Mouse (Mus musculus): ENCODE measurements around the gene 1700037H04Rik.
A peak's percentile ranks its signal among the peaks of the same experiment; 100 is the strongest.
"Not testable (repeated sequence)": the region's sequence is repeated elsewhere in the genome, so short reads cannot be mapped to it uniquely, and the experiment has no call there.

Gene 1700037H04Rik

DNA sequence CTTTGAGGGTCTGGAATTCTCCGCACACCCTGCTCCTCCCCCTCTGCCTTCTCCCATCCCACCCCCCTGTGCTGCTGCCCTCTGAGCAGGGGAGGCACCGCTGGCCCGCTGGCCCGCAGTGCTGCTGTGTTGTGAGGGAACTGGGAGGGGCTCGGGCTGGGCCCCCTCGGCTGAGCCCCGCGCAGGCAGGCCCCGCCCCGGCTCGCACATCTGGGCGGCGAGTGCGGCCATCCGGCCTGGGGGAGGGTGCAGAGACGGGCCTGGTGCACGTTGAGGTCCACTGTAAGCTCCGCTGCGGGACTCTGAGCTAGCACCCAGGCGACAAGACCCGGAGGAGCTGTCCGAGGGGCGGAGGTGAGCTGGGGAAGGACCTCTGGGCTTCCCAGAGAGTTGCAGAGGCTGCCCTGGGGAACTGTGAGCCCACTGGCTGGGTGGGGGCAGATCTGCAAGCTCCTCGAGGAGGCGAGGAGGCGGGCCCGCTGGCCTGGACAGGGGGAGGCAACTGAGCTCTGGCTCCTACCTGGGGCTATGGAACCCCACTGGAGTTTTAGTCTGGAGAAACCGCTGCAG is 32.6 kb downstream of the 1700037H04Rik start, which contains the start of gene Hspa12b:
Gene Hspa12b, plus strand, starts transcription at position 120 of the 570 bp plus-strand sequence.
- no peak for ATAC-seq (ENCODE audit: low TSS enrichment)

DNA sequence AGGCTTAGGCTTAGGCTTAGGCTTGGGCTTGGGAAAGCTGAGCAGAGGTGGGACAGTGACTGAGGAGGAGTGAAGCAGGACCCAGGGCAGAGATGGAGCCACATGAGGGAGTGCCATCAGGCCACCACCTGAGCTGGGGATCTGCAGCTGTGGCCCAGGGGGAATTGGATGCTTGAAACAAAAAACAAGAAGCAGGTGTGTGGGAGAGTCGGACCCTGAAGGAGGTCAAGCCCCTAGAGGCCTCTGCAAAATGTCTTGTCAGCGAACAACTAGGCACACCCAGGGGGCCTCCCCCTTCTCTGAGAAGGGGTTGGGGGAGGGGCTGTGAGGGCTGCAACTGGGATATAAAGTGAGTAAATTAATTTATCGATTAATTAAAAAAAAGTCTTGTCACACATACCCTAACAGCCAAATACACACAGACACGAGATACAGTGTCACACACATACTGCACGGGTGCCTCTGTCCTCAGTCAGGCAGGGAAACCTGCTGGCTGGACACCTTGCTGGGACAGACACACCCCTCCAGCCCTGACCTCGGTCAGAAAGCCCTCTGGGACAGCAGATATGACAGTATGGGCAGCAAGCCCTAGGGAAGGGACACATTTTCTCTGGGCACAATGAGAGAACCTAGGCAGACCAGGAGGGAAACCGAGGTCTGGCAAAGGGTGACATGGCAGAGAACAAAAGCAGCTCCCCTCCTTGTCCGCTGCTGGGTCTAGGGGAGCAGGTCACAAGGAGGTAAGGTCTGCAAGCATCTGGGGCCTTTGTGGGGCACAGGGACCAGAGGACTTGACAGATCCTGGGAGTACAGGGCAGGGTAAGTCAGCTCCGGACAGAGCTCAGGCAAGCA is 33.7 kb downstream of the 1700037H04Rik start:
- no peak for ATAC-seq (ENCODE audit: low TSS enrichment)

DNA sequence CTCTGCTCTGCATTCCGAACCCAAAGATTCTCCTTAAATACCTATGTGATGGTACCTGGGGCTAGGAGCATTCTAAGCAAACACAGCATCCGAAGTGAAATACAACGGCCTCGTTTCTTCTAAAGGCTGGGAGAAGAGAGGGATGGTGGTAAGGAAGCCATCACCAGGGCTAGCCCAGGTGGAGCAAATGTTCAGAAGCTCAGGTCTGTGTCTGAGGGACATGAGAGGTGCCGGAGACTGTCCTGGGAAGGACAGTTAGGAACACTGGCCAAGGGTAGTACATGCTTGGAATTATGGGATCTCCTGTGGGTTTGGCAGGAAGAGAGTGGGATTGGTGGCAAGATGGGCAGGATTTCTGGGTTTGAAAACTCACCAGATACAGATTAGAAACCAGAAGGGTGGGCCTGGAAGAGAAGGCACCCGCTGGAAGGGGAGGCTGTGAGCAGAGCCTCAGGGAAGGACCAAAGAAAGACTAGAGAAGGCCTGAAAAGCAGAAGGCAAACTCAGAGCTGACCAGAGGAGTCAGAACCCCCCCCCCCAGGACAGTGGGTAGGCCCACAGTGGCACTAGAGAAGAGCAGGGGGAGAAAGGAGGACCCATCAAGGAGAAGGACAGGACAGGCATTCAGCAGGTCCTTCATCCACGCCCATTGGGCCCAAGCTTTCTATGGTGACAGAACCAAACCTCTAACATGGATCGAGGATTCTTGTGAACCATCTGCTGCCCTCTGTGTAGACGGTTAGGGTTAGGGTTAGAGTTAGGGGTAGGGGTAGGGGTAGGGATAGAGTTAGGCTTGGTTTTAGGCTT is 34.5 kb downstream of the 1700037H04Rik start:
- no peak for ATAC-seq (ENCODE audit: low TSS enrichment)

DNA sequence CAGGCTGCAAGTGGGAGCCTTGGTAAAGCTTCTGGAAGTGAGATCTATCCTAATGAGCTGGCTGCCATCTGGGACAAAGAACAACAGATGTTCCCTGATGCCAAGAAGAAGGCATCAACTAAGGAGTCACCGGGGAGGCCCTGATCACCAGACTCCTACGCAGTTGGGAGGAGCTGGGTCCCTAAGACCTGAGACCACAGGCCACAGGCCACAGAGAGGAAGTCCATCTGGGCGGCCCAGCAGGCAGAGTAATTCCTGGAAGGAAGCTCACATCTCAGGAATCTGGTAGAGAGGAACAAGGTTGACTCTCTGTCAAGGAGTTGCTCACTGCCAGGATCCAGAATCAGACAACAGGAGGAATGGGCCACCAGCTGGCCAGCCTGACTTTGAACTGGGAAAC is 35.7 kb downstream of the 1700037H04Rik start:
- ATAC-seq (ENCODE audit: low TSS enrichment): no peak

DNA sequence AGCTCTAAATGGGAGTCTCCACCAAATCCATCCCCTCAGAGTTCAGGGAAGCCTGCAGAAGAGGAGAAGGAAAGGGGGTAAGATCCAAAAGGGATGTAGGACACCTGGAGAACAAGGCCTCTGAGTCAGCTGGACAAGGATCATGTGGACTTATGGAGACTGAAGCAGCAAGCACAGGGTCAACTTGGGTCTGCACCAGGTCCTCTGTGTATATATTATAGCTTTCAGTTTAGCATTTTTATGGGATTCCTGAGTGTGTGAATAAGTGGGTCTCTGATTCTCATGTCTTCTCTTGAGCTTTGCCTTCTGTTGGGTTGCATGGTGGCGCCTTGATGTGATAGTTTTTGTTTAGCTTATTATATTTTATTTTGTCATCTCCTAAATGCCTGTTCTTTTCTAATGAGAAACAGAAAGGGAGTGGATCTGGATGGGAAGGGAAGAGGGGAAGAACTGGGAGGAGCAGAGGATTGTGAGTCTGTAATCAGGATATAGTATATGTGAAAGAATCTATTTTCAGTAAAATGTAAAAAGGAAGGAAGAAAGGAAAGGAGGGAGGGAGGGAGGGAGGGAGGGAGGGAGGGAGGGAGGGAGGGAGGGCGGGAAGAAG is 40.8 kb downstream of the 1700037H04Rik start:
- ATAC-seq (ENCODE audit: low TSS enrichment): no peak

DNA sequence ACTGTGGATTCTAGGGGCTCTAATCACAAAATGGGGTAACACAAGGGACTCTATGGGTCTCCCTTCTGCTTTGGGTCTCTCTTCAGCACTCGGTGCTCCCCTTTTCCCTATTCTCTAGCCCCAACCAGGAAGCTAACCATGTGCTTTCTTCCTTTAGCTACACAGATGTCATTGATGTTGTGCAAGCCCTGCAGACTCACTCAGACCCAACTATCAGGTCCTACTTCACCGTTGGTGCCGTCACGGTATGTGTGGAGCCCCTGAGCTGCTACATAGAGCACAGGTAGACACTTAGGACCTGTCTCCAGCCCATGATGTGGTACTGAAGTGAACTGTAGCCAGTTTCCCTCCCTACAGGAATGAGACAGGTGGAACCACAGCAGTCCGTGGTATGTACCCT is 53.9 kb downstream of the 1700037H04Rik start:
- no peak for ATAC-seq (ENCODE audit: low TSS enrichment)

DNA sequence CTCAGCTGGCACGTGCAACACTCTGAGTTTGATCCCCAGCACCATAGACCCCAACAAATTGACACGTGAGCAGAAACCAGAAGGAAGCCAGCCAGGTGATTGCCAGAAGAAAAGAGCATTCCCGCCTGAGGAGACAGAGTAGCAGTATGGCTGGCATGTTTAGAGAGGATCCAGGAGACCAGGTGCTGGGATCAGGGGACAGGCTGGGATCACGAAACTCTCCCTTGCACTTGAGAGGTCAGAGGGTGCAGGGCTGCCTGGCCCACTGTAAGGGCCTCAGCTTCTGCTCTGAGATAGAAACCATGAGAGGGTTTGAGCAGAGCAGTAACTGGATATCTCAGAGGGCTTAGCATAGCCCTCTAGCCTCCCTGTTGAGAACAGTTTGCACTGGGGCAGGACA is 54.8 kb downstream of the 1700037H04Rik start:
- ATAC-seq (ENCODE audit: low TSS enrichment): not testable (repeated sequence)

DNA sequence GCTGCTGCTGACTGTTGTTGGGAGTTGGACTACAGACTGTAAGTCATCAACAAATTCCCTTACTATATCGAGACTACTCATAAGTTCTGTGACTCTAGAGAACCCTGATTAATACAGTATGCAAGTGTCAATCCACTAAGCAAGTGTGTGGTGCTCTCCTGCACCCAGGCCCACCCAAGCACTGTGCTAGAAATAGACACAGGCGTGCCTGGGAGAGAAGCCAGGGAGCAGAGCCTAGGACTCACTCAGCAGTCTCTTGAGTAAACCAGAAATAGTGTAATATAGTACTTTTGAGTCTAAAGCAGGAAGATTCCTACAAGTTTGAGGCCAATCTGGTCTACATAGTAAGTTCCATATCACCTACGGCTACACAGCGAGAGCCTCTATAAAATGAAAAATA is 55.9 kb downstream of the 1700037H04Rik start:
- ATAC-seq (ENCODE audit: low TSS enrichment): peak; percentile 64; the same call in 1 of the 2 replicates

DNA sequence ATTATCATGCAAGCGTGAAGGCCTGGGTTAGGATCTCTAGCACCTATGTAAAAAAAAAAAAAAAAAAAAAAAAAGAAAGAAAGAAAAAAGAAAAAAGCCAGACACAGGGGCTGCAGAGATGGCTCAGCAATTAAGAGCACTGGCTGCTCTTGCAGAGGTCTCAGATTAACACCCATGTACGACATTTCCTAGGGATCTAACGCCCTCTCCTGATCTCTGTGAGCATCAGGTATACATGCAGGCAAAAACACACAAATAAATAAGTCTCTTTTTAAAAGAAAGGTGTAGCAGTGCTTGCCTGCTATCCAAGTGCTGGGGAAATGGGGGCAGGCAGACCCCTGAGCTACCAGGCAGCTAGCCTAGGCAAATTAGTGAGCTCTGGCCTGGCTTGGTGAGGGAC is 58.4 kb downstream of the 1700037H04Rik start:
- no peak for ATAC-seq (ENCODE audit: low TSS enrichment)

DNA sequence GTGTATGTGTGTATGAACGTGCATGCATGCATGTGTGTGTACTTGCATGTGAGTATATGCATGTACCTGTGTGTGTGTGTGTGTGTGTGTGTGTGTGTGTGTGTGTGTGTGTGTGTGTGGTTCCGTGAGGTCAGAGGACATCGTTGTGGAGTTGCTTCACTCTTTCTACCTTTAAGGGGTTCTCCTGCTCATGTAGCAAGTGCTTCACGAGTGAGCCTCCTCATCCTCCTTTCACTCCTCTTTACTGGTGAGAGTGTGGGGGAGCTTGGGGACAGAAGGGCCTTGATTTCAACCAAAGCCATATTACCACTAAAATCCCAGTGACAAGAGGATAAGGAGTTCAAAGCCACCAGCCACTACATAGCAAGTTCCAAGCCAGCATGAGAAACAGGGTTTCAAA is 62.8 kb downstream of the 1700037H04Rik start:
- no peak for ATAC-seq (ENCODE audit: low TSS enrichment)
